Mouse (Mus musculus): ENCODE results near the gene Slc1a2.

The Slc1a2 gene

GRCm38 (mm10) chr2:102812756-102813155 lies 154.3 kb downstream of the Slc1a2 start:
- no peak for DNase-seq (ENCODE audit: low spot score in 2 of 2)

DNA sequence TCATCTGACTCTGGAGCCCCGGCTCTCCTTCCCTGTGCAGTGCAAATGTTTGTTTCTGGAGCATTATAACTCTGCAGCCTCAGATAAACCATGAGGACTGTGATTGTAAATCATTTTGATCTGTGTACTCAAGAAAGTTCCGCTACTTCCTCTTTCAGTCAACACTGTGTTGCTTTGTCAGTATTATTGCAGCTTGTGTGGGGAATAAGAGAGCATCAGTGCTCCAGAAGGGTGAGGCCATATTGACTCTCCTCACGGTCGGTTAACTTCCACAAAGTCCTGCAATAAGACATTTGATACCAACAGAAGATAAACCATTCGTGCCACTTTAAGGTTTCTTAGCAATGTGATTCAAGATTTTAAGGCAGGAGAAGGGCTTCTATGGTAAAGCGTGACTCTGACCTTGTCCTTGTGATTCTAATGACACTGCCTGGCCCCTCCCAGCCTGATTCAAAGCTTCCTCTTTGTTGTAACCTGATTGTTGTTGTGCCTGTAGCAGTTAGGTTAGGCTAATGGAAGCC lies 156.9 kb downstream of the Slc1a2 start:
- DNase-seq (ENCODE audit: low spot score in 2 of 2), result peak; percentile 5 to 13

DNA sequence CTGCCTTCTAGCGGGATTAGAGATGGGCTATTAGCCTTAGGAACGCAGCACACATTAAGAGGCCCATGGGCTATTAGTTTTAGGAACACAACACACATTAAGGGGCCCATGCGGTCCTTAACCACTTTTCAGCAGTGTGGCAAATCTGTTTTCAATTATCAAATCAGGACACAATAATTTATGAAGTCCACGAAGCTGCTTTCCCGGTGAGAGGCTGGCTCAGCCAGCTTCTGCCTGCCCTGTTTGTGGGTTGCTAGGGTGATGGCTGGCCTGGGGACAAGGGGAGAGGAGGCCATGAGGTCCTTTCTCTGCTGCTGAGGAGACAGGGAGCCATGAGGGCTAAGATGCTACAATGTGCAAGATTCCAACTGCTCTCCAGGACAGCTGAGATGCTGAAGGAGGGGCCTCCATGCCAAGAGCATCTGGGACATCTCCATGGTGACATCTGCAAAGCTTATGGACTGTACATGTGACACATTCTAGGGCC lies 161.8 kb downstream of the Slc1a2 start:
- DNase-seq (ENCODE audit: low spot score in 2 of 2), result peak in 1 of 2 experiments; percentile 3

DNA sequence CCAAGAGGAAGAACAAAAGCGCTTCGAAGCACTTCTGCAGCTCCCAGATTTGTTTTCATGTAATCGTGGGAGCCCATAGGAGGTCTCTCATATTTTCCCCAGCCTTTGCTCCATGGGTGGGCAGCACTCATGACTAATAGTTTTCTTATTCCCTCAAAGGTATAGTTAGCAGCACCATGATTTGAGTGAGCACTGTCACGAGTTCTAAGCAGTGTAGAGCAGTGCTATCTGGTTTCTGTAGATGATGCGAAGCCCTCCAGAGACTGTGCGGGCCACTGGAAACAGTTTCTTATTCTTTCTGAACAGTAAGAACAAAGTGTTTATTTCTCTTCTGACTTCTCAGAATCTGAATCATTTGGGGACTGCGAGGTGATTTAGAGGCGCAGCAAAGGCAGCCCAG lies 162.3 kb downstream of the Slc1a2 start:
- DNase-seq (ENCODE audit: low spot score in 2 of 2), result no peak

DNA sequence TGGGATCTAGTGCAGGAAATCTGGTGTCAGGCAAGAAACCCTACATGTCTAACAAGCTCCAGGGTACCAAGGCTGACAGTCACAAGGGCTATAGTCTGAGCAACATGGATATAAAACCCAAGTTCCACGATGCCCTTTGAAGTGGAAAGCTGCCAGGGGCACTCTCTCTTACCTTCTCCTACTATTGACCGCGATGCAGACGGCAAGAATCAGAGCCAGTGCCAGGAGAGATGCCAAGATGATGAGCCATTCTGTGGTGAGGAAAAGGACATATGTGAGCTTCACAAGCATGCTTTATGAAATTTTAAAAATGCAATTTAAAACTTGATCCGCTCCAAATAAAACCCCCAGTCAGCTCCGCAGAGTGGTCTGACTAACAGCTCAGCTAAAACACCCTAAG lies 163.6 kb downstream of the Slc1a2 start:
- DNase-seq (ENCODE audit: low spot score in 2 of 2), result no peak

- no peak for DNase-seq (ENCODE audit: low spot score in 2 of 2)
These were observed 167.6 kb downstream of the Slc1a2 start for GRCm38 (mm10) chr2:102825961-102826633.

GRCm38 (mm10) chr2:102827841-102828240 lies 169.4 kb downstream of the Slc1a2 start:
- no peak for DNase-seq (ENCODE audit: low spot score in 2 of 2)

GRCm38 (mm10) chr2:102828381-102828780 lies 169.9 kb downstream of the Slc1a2 start:
- DNase-seq (ENCODE audit: low spot score in 2 of 2), result no peak

DNA sequence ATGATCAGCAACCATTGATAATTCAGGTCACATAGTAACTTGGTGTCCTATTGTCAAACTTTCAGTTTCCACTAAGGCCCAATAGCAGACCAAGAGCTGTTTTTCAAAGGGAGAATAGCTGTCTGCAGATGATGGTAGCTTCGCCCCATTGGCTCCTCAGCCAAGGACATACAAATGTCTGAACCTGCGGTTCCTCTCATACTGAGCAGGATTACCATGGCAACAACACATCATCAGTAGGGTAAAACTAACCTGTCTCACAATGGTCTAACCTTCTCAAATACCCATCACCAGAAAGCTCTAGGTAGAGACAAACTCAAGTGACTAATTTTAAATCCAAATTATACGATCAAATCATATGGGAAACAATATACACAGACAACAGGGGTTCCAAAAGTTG lies 170.7 kb downstream of the Slc1a2 start:
- DNase-seq (ENCODE audit: low spot score in 2 of 2), result peak in 1 of 2 experiments; percentile 63

DNA sequence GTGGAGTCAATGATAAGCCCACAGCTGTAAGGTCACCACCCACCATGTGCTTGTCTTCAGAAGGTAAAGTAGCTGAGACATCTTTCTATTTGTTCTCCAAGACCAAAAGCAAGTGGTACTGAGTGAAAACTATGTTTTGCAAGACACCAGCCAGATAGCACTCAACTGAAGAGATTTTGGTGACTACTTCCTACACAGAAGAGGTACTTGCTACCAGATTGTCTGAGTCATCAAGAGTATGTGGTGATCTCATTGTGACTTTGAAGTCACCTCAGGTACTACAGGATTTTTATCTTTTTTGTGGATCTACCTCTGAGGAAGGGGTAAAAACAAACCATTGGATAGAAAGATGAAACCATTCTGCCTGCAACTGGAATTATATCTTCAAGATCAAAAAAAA lies 173.1 kb downstream of the Slc1a2 start:
- DNase-seq (ENCODE audit: low spot score in 2 of 2), result no peak

GRCm38 (mm10) chr2:102838179-102838578 lies 179.7 kb downstream of the Slc1a2 start:
- no peak for DNase-seq (ENCODE audit: low spot score in 2 of 2)

All from heart, adult 9 months (tissue).